Mouse (Mus musculus): Measurements from ENCODE around the gene Zg16. TPM values are rescaled to one million over a fixed set of nuclear protein-coding genes. Genes with fewer than 3 reads are reported as not detected.
"Not testable (repeated sequence)": the region's sequence is repeated elsewhere in the genome, so short reads cannot be mapped to it uniquely, and the experiment has no call there.

Zg16 gene
- not detected for total RNA-seq (2021)

DNA sequence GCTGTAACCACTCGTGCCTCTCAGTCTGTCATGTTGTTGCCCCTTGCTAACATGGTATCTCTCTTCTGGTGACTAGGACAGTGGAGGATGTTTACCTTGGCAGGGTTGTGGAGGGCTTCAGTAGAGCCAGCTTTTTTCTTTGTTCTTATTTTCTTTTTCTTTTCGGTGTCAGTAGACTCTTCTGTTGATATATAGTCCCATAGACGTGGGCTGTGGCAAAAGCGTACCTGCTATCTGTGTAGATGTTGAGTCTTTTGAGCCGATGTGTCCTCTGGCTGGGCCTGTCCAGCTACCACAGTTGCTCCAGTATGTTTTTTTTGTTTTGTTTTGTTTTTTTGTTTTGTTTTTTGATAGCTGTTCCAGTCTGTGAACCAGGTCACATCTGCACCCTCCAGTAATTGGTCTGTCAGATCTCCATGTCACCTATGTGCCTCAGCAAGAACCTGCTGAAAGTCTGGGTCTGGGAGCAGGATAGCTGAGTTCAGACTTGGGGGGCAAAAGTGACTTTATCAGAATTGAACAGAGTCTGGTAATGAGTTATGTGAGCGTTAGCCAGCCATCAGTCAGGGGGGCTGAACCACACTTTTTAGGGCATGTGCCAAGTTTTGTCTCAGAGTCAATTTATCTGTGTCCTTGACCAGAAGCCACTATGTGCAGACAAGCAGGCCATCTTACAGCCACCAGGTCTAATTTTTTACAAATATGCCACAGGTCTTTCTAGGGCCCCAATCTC lies at the start of gene Zg16:
Zg16 (minus strand) TSS at position 51 of the 733 bp plus-strand sequence.
- DNase-seq; intact Hi-C loops (cut with DNase I): not testable (repeated sequence)

DNA sequence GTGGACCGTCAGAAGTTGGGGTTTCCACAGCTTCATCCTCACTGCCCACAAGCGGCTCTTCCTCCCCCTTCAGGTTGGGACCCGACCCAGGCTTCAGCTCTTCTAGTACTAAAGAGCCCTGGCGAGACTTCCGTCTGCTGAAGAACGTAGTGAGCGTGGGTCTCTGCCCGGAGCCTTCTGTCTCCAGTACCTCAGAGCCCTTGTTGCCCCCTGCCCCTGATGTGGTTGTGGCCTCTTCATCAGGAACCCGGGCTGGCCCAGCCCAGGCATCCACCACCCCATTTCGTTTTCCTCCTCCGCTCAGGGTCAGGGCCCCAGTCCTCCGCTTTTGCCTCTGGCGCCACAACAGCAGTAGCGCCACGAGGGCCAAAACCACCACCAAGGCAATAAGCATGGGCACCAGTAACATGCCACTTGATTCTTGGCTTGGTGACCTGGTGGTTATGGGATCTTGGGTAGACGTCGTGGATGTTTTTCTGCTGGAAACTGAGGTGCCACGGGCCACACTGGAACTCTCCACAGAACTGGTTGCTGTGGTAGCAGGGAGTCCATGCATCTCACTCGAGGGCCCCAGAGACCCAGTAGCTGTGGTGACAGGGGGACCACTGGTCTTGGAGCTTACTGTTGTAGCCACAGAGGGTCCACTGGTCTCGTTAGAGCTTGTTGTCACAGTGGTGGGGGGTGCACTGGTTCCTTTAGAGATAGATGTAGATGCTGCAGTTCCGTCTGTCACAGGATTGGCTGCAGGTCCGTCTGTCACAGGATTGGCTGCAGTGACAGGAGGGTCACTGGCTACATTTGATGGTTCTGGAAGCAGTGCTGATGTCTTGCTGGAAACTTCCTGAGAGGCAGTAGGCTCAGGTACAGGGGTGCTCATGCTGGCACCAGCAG lies 49.3 kb upstream of the Zg16 start:
- no peak for DNase-seq
- intact Hi-C loops (cut with DNase I): no loop called here

DNA sequence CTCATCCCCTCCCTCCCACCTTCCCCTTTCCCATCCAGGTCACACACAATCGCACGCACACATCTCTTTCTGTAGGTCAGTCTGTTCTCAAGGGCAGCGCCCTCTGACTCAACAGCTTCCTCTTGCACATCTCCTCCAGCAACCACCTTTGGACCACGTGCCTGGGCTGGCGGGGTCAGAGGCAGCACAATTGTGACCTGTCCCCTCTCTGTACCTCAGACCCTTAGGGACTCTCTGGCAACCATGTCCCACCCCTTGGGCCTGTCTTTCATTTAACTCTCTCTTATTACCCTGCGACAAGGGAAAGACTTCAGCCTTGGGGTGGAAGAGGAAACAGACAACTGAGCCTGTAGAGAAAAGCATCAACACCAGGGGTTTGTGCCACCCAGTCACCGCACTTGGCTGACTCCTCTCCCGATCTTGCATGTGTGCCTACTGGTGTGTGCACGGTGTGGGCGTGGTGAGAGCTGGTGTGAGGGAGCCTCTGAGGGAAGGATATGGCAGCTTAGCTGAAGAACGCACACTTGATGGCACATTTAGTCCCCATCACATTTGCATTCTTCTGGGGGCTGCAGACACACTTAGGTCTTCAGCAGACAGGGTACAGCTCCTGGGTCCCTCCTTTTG lies 47.8 kb upstream of the Zg16 start:
- intact Hi-C loops (cut with DNase I): loop anchor here (5.0 kb wide), 1 partner anchor 42 kb away; no protein-coding TSS in a partner anchor
- no peak for DNase-seq

DNA sequence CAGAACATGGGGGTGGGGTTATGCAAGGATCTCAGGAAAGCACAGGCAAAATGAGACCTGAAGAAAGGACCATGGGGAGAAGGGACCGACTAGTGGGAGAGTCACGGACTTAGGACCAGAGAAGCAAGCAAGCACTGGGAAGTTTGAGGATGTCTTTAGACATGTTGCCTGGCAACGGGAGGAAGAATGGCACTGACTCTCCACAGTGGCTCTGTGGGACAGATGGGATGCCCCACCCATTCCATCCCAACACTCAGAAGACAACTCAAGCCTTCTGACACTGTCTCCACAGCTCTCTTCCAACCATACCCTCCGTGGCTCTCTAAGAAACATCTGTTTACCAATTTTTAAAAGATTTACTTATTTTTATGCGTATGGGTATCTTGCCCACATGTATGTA lies 46.0 kb upstream of the Zg16 start:
- DNase-seq: no peak
- intact Hi-C loops (cut with DNase I): loop anchor here (5.0 kb wide), 1 partner anchor 44 kb away; no protein-coding TSS in a partner anchor

DNA sequence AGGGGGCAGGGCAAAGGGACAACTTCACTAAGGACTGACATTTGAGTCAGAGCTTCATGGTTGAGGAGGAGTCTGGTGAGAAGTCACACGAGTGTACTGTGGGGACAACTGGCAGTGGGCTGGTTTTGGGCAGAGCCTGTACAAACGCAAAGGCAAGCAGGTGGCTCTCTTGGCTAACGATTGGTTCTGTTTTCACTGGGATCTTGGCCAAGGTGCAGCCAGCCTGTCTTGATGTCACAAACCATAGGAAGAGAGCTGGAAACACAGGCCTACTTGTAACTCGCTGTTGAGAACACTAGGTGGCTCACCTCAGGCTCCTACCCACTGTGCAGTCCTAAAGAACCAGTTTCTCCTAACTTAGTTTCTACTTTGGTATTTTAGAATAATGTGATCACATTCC lies 42.5 kb upstream of the Zg16 start:
- peak; percentile 66 for DNase-seq
- intact Hi-C loops (cut with DNase I): loop anchor here (5.0 kb wide), 1 partner anchor 48 kb away; no protein-coding TSS in a partner anchor

DNA sequence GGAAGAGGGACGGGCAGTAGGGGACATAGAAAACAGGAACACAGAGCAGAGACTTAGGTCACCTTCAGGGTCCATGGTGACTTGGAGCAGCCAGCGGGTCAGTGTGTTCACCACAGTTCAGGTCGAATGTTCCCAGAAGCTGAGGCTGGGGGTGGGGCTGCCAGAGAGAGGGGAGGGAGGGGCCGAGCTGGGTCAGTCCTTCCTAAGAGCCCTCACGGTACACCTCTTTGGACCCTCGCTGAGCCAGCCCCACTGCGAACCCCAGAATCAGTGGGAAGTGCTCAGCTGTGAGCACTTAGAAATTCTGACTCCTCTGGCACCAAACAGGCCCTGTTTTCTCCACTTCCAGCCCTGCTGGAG lies 34.8 kb upstream of the Zg16 start, which contains the start of gene Qprt:
Qprt (minus strand) TSS at position 316 of the 360 bp plus-strand sequence.
- intact Hi-C loops (cut with DNase I): no loop called here
- no peak for DNase-seq

DNA sequence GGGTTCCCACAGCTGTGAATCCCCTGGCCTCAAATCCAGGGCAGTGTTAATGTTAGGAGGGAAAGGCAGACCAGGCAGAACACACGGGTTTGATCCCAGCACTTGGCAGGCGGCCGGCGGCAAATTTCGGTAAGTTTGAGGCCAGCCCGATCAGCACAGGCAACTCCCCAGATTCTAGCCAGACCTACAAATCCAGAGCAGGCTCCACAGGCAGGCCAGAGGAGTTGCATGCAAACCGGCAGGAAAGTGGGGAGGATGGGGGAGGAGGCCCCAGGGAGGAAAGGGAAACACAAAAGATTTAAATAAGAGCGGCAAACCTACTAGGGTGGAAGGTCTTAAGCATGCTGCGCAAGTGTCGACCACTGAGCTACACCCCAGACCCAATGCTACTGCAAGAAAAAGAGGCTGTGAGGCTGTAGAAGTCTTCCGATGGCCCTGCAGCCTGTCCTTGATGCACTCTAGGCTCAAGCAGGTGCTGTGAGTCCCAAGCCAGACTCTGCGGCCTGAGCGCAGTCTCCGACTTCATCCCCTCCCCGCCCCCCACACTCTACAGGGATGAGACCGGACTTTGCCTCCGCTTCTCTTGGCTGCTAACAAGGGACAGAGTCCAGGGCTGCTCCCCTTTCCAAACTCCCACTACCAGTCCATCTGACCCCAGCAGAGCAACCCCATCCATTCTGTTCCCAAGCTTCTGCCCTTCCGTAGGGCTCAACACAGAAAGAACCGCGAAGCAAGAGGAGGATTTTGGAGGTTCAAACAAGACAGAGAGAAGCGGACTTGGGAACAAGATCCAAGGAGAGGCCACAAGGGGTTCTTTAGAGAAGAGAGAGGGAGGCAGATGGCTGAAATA lies 34.2 kb upstream of the Zg16 start:
- no peak for DNase-seq
- intact Hi-C loops (cut with DNase I): no loop called here

DNA sequence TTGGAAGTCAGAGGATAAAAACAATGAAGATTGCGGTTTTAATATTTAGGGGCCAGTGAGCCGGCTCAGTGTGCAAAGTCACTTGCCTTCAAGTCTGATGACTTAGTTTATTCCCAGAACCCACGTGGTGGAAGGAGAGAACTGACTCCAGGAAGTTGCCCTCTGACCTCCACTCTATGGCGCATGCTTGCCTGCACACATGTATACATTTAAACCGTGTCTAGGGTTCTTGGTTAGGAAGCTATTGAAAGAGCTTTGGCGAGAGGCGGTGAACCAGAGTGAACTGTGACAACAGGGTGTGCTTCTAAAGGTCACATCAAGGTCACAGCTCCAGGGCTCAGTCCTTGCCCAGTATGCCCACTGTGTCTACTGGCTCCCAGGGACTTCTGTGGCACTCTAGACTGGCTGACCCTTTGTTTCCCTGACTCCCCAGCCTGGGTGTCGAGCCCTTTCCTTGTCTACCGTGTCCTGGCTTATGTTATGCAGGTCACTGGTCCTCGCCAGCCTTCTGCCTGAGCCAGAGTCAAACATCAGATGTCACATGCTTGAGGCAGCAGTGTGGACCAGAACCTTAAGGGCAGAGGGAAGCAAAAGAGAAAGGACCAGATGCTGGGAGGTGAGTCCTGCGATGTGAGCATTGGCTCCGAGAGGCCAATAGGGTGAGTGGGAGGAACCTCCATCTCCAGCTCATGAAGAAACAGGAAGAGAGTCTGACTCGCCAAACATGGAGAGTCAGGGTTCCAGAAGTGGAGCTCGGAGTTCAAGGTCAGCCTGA lies 31.7 kb upstream of the Zg16 start:
- no peak for DNase-seq
- intact Hi-C loops (cut with DNase I): no loop called here

DNA sequence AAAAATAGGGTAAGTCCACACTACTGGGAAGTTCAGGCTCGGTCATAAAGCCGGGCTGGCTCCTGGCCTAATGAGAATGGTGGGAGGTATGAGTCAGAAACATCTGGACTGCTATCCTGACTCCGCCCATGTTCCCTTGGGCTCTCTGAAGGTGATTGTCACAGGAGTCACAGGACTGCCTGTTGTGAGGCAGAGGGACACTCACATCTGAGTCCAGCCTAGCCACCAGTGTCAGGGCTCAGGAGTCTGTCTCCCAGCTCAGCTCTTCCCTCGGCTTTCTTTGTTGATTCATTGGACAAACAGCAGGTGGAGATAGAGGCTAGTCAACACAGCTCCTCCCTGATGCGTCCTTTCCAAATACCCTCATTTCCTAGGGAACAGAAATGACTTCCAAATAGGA lies 30.8 kb upstream of the Zg16 start:
- intact Hi-C loops (cut with DNase I): no loop called here
- DNase-seq: no peak

DNA sequence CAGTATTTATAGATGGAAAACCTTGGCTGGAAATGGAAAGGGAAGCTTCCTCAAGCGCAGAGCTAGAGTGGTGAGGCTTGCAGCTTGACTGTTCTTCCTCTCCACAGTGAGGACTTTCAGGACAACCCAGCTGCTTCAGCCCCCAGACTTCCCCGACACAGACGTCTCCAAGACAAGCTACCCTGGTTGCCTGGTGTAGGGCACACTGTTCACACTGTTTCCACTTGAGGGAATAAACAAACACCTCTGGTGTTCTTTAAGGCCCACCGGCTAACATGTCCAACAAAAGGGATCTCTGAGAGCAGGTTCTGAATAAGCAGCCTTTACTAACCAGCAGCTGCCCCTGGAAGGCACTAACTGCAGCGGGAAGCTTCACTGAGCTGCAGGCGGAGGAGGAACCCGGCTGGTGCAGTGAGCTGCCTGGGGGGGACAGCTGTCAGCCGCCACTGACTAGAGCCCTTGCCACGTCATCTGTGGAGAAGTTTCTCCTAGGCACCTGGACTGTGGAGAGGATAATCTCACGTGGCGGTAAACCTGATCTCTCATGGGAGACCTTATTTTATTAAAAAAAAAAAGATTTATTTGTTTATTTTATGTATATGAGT lies 29.3 kb upstream of the Zg16 start:
- intact Hi-C loops (cut with DNase I): no loop called here
- DNase-seq: no peak

DNA sequence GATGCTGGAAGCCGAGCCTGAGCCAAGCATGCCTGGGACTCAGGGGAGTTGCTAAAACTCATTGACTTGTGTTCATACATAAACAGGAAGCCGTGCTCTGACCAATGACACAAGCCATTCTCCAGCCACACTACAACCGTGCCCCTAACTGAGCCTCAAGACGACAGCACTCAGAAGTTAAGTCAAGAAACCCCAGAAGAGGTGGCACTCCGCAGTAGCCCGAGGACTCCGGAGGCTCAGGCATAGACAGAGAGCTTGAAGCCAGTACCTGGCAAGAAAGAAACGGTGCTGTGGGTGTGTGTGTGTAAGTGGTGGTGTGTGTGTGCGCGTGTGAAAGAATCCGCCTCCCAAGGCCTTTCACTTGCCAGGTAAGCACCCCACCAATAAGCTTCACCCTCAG lies 27.8 kb upstream of the Zg16 start:
- DNase-seq: no peak
- intact Hi-C loops (cut with DNase I): loop anchor here (5.0 kb wide), 1 partner anchor 288 kb away; no protein-coding TSS in a partner anchor

DNA sequence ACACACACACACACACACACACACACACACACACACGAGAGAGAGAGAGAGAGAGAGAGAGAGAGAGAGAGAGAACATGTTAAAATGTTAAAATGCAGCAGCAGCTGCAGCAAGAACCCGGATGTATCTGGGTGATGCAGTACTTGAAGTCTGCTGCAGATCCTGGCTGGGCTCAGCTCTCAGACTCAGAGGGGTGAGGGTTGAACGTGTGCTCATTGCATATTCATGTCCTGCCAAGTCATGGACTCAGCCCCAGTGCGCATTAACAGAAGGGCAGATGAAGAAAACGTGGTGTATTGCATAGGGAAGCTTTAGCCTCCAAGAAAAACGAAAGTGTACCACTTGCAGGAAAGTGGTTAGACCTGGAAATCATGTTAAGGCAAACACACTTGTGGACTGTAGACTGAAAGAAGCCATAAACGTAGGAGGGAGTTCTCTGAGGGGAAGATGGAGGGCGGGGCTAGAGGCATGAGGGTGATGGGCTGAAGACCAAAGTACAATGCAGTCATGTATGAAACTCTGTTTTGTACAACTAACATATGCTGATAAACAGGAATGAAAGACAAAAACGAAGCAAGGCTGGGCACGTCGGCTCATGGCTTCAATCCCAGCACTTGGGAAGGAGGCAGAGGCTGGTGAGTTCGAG lies 26.6 kb upstream of the Zg16 start:
- intact Hi-C loops (cut with DNase I): loop anchor here (5.0 kb wide), 1 partner anchor 286 kb away; no protein-coding TSS in a partner anchor
- DNase-seq: no peak

DNA sequence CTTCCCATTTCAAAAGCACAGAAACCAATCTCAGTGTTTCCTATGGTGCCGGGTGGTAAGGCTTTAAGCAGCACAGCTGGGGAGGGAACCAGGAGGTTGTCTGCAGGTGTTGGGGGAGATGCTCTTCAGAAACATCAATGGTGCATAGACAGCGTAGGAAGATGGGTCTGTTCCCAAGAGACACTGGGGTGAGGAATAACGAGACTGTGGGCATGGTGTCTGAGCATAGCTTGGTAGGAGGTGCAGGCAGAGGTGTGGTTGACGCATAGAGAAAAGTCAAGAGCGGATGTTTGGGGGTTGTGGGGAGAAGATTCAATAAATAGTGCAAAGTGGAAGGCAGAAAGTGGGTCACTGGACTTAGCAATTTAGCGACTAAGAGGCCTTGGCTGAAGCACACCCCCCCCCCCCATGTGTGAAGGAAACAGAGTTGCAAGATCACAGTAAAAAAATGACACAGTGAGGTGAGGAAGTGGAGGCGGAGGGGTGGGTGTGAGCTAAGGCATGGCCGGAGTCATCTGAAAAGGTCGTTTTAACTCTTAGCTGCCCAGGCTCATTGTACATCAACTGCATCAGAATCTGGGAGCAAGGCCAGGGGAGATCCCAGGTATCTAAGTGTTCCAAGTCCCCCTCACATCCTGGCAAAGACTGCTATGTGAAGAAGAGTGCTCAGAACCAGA lies 25.9 kb upstream of the Zg16 start:
- intact Hi-C loops (cut with DNase I): loop anchor here (5.0 kb wide), 1 partner anchor 286 kb away; no protein-coding TSS in a partner anchor
- no peak for DNase-seq

DNA sequence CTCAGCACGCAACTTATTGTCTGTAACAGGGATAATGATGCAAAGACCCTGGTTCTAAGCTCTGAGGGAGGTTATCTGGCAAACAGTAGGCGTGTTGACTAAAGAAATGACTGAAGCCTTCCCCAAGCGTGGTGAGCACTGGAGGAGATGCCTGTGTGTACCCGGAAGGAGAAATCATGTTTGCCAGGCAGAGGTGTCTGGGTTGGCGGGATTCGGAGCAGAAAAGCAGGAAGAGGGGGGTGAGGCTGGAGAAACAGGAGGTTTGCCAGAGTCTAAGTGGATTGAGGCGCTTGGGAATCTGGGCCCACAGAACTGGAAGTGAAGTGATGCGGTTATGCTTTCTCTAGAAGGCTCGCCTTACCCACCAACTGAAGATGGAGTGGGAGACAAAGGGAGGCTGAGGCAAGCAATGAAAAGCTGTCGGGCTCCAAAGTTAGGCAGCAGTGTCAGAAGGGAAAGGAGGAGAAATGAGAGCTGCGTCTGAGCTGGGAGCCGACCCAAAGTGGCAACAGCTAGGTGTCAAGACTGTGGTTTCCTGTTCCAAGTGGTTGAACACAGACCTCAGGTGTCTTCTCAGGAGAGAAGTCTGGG lies 25.2 kb upstream of the Zg16 start:
- intact Hi-C loops (cut with DNase I): loop anchor here (5.0 kb wide), 1 partner anchor 285 kb away; no protein-coding TSS in a partner anchor

DNA sequence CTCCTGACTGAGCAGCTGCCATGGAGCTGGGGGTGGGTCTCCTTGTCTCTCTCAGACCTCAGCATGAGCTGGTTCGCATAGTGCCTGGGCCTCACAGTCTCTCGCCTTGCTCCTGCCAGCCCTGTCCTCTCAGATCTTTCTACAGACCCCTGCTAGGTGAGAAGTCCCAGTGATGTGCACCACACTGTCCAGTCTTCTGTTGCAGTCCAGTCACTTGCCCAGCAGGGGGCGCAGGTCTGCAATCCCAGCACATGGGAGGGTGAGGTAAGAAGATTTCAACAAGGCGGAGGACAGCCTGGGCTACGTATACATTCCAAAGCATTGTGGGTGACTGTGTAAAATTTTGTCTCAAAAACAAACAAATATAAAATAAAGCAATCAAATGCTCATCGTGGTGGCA lies 24.3 kb upstream of the Zg16 start:
- intact Hi-C loops (cut with DNase I): loop anchor here (5.0 kb wide), 1 partner anchor 284 kb away; no protein-coding TSS in a partner anchor
- peak; percentile 62 for DNase-seq

More for the DNA sequence above, 25.2 kb upstream of the Zg16 start:
- DNase-seq: no peak

DNA sequence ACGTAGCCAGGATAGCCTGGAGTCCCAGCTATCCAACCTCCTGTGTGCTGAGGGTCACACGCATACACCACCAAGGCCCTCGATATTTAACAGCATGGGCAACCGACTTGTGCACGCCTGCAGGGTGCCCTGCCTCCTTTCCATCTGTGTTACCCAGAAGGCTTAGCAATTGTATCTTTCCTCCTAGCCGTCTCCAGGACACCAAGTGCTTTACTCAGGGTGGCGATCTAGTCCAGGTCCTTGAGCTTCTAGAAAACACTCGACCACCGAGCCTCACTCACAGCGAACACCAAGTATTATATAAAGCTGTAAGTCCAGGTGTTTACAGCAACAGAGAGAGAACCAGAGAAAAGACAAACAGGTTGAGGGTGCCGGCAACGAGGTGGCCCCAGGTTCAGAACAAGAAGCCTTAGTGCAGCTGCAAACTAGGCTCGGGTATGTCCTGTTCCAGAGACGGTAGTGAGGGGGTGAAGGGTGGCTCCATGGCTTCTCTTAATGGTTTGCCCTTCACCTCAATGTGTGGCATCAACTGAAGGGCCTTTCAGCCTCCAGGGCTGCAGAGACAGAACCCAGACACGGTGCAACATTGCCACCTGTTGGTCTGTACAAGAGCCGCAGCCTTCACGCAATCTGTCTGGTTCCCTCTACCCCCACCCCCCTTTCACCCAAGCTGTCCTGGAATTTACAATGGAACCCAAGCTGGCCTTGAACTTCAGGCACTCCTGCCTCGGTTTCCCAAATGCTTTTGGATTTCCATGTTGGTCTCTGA lies 23.3 kb upstream of the Zg16 start:
- intact Hi-C loops (cut with DNase I): loop anchor here (5.0 kb wide), 1 partner anchor 283 kb away; no protein-coding TSS in a partner anchor
- DNase-seq: peak; percentile 80

All from left cerebral cortex, postnatal 4 days (tissue).